Mouse (Mus musculus): Measurements from ENCODE around the gene Olfr434. TPM values are rescaled to one million over a fixed set of nuclear protein-coding genes. Genes with fewer than 3 reads are reported as not detected.

The Olfr434 gene
- total RNA-seq (2023) = not detected

GRCm38 (mm10) chr6:43212873-43213272, at the start of gene Olfr434:
TSS of gene Olfr434 (plus strand) at chr6:43213021.

GRCm38 (mm10) chr6:43171840-43172239, 41.0 kb upstream of the Olfr434 start, which contains the start of gene Olfr13:
TSS of gene Olfr13 (plus strand) at chr6:43172140.

DNA sequence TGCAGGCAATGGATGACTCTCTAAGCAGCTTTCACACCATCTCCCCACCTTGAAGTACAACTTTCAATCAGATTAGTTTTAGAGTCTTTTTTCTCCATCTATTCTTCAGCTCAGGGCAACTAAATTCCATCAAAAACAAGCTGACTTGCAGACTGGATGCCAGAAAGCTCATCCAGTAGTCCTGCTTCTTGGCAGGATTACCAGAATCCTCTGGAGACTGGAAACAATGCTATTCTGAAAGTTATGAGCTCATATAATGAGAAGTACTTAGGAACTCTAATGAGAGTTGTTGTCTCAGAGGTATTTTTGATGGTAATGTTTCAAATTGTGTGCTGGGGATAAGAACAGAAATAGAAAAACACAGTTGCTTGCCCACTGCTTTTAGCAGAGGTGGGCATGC, 16.0 kb upstream of the Olfr434 start, which contains the start of gene Olfr435:
Gene Olfr435 (plus strand): TSS at position 366 of the 400 bp plus-strand sequence.

GRCm38 (mm10) chr6:43231255-43231654, 18.4 kb downstream of the Olfr434 start, which contains the start of gene Olfr47:
TSS of gene Olfr47 (plus strand) at chr6:43231529.

DNA sequence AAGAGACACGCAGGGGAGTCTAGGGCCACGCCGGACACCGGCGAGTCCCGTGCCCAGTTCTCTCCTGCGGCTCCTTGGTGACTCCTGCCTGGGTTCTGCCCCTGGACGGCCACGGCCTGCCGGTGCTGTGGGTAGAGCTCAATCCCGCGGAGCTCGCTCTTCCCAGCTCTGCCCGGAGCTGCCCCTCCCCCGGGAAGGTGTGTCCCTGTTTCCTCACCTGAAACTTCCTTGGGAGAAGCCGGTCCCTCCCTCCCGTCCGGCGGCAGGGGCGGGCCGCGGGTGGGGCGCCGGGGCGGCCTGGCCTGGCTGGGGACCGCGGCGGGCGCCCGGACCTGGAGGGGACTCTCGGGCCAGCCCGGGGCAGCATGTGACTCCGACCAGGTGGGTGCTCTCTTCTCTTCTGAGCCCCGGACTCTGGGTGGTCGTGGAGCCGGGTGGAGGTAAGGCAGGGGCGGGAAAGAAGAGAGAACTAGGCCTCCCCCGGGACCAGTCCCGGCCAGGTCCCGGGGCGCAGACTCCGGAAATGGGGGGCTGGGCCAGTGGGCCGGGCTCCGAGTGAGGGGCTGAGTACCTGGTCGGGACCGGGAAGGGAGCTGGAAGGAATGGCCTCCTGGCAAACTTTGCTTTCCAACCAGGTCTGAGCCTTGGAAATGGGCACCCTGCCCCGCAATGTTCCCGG, 52.7 kb downstream of the Olfr434 start, which contains the start of gene Arhgef5:
Gene Arhgef5 (plus strand): TSS at position 220 of the 679 bp plus-strand sequence.

Other genes with a start within 250 kb of the Olfr434 start
- not detected for gene Olfr441, start 106.7 kb upstream of the Olfr434 start, total RNA-seq (2023)
- gene Olfr237-ps1, start 66.5 kb upstream of the Olfr434 start, total RNA-seq (2023) = not detected
- not detected for gene Olfr437, start 49.7 kb upstream of the Olfr434 start, total RNA-seq (2023)
- not detected for gene Olfr13, start 40.9 kb upstream of the Olfr434 start, total RNA-seq (2023)
- not detected for gene Olfr435, start 15.9 kb upstream of the Olfr434 start, total RNA-seq (2023)
- gene Olfr47, start 18.5 kb downstream of the Olfr434 start, total RNA-seq (2023) = not detected
- 1 to 10 TPM in 1 of 2 experiments, under 1 TPM in 1; 0.44 to 1.4 TPM for gene Arhgef5, start 52.6 kb downstream of the Olfr434 start, total RNA-seq (2023)
- gene Nobox, start 96.5 kb downstream of the Olfr434 start, total RNA-seq (2023) = not detected

Measured in neutrophil, adult 83 days (primary cell).